Comparison of ENCODE assay signal across 9 mouse cellular contexts in the genomic region with DNA sequence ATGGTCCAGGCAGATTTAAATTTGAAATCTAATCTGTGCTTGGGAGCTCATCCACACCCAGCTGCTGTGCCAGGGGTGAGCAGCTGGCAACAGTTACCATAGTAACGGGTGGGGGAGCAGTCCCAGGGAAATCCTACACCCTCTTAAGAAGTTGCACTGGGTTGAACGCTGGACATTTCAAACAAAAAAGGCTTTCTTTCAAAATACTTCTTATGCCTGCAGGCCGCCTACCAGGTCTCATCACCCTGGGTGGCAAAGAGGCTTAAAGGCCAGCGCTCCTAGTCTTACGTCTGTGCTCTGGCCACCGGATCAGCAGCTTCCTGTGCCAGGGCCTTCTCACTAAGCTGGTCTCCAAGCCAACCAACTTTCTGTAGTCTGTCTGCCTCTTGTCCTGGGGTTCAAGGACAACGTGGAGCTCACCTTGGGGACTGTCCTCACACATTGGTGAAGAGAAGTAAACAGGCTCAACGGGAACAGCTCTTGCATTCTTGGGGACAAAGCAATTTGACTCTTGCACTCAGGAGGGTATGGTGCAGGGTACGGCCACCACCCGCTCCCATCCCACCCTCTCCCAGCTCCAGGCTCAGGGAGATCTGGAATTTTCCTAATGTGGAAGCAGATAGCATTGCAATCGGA. TPM values are rescaled to one million over a fixed set of nuclear protein-coding genes. Genes with fewer than 3 reads are reported as not detected.
DNase-seq lines count a peak whose midpoint lies in the region; ATAC-seq lines count a peak whose summit lies in the region.
"Had no signal": no experiment of that assay in that cellular context is flagged by ENCODE, and none has a peak within 500 bp of the region (broad histone marks: within the 10 kb centered on the region; RNA-seq: fewer than 3 reads in every experiment).

No protein-coding gene starts in this region.

- no peak overlapping the region for H3K9ac ChIP-seq in forebrain, embryonic 15.5 days (replicated peaks)
- H3K9ac ChIP-seq in forebrain, embryonic 13.5 days: no peak overlapping the region

- no peaks in the 10 kb centered on the region for H3K9me3 ChIP-seq in forebrain, embryonic 10.5 days
- no peaks in the 10 kb centered on the region for H3K9me3 ChIP-seq in forebrain, embryonic 15.5 days
- H3K9me3 ChIP-seq in forebrain, embryonic 13.5 days (replicated peaks): no peaks in the 10 kb centered on the region
- H3K9me3 ChIP-seq in midbrain, embryonic 10.5 days (replicated peaks): no peaks in the 10 kb centered on the region

- H3K4me1 ChIP-seq in forebrain, embryonic 10.5 days: peaks cover 58% of the 10 kb centered on the region
- H3K4me1 ChIP-seq in forebrain, embryonic 15.5 days: peaks cover 12% of the 10 kb centered on the region
- H3K4me1 ChIP-seq in forebrain, embryonic 13.5 days: peaks cover 17% of the 10 kb centered on the region
- peaks cover 59% of the 10 kb centered on the region for H3K4me1 ChIP-seq in midbrain, embryonic 10.5 days

- H3K4me2 ChIP-seq in forebrain, embryonic 15.5 days (replicated peaks): no peak overlapping the region
- no peak overlapping the region for H3K4me2 ChIP-seq in forebrain, embryonic 13.5 days

- H3K27ac ChIP-seq in forebrain, embryonic 10.5 days: peak overlapping the region; percentile 77
- no peak overlapping the region for H3K27ac ChIP-seq in forebrain, embryonic 15.5 days (replicated peaks)
- no peak overlapping the region for H3K27ac ChIP-seq in forebrain, embryonic 13.5 days
- H3K27ac ChIP-seq in midbrain, embryonic 10.5 days (replicated peaks): peak overlapping the region; percentile 78

- ATAC-seq in forebrain, embryonic 15.5 days (replicated peaks): no peak
- ATAC-seq in forebrain, embryonic 13.5 days: 0 out of 2 replicates have a peak, but pooled peaks have one; percentile 10

- DNase-seq in forebrain, embryonic 10.5 days (ENCODE audit: extremely low spot score, low spot score): peak; percentile 57
- DNase-seq in NIH3T3 (ENCODE audit: low read depth): peak; percentile 73
- DNase-seq in midbrain, embryonic 10.5 days (ENCODE audit: low spot score): peak; percentile 67
- no peak for DNase-seq in urinary bladder, postnatal 10 days (ENCODE audit: low spot score)
- no peak for DNase-seq in urinary bladder, postnatal 4 days (ENCODE audit: low spot score in 2 of 2)
- no peak for DNase-seq in kidney, adult 18-20 months
- DNase-seq: heart, postnatal 36 days had no signal

- no peak overlapping the region for H3K4me3 ChIP-seq in forebrain, embryonic 10.5 days
- no peak overlapping the region for H3K4me3 ChIP-seq in forebrain, embryonic 15.5 days
- H3K4me3 ChIP-seq in forebrain, embryonic 13.5 days: no peak overlapping the region
- no peak overlapping the region for H3K4me3 ChIP-seq in midbrain, embryonic 10.5 days

- no peaks in the 10 kb centered on the region for H3K27me3 ChIP-seq in forebrain, embryonic 10.5 days (ENCODE audit: poor library complexity, severe bottlenecking)
- H3K27me3 ChIP-seq in forebrain, embryonic 15.5 days: no peaks in the 10 kb centered on the region
- no peaks in the 10 kb centered on the region for H3K27me3 ChIP-seq in forebrain, embryonic 13.5 days
- no peaks in the 10 kb centered on the region for H3K27me3 ChIP-seq in midbrain, embryonic 10.5 days (ENCODE audit: low read depth, poor library complexity, severe bottlenecking)

- 35% methylated on average over 11 of the region's 11 CpGs for WGBS in forebrain, embryonic 10.5 days
- 36% methylated on average over 11 of the region's 11 CpGs for WGBS in forebrain, embryonic 15.5 days
- 32% methylated on average over 11 of the region's 11 CpGs for whole genome bisulfite sequencing in forebrain, embryonic 13.5 days
- 35% methylated on average over 11 of the region's 11 CpGs for WGBS in midbrain, embryonic 10.5 days

- peaks cover 2% of the 10 kb centered on the region; the same call in 1 of the 2 replicates for H3K36me3 ChIP-seq in forebrain, embryonic 10.5 days (replicated peaks)
- no peaks in the 10 kb centered on the region for H3K36me3 ChIP-seq in forebrain, embryonic 15.5 days
- no peaks in the 10 kb centered on the region for H3K36me3 ChIP-seq in forebrain, embryonic 13.5 days (ENCODE audit: poor library complexity, severe bottlenecking)
- no peaks in the 10 kb centered on the region for H3K36me3 ChIP-seq in midbrain, embryonic 10.5 days

RNA-seq across cellular contexts. Expression of gene Rps6ka2, which starts 35.0 kb away (rescaled TPM):
- 23.6 and 25.3 TPM in 2 replicates for polyA plus RNA-seq in forebrain, embryonic 10.5 days (2016; fragmentation: Nextera tagmentation; extraction: Ambion mirVana)
- polyA plus RNA-seq in forebrain, embryonic 15.5 days (2015; fragmentation: Nextera tagmentation; extraction: Ambion mirVana): 23.0 and 25.0 TPM in 2 replicates
- polyA plus RNA-seq in forebrain, embryonic 13.5 days (2015; fragmentation: Nextera tagmentation; extraction: Ambion mirVana): 17.7 and 20.9 TPM in 2 replicates
- 21.4 and 24.4 TPM in 2 replicates for polyA plus RNA-seq in midbrain, embryonic 10.5 days (2016; fragmentation: Nextera tagmentation; extraction: Ambion mirVana)

Comparison
In these comparisons a context has a peak if more than half of its experiments do, and no peak if none do; other contexts are left out.
1. H3K27ac ChIP-seq: peak in forebrain, embryonic 10.5 days (single experiment) and midbrain, embryonic 10.5 days (single experiment); none in forebrain, embryonic 15.5 days (single experiment) and forebrain, embryonic 13.5 days (single experiment).
2. DNase-seq: peak in forebrain, embryonic 10.5 days (single experiment), NIH3T3 (single experiment) and midbrain, embryonic 10.5 days (single experiment); none in urinary bladder, postnatal 10 days (single experiment), urinary bladder, postnatal 4 days (0 of 2) and kidney, adult 18-20 months (single experiment).